Mouse (Mus musculus) ovary, postnatal 10 days (tissue): ENCODE measurements around the gene Fkbp9.
A peak's percentile ranks its signal among the peaks of the same experiment; 100 is the strongest.

Experiments used
- DNase-seq: peaks from one replicate; pipeline ENCODE4 v3.0.0; 2022; ENCODE audit warnings: low spot score

The Fkbp9 gene

GRCm38 (mm10) chr6:56906121-56906846, 74.4 kb downstream of the Fkbp9 start:
- no peak for DNase-seq

- DNase-seq, result no peak
Observed at GRCm38 (mm10) chr6:56907973-56908372, 76.1 kb downstream of the Fkbp9 start.

- no peak for DNase-seq
Observed at GRCm38 (mm10) chr6:56908397-56908796, 76.5 kb downstream of the Fkbp9 start.

GRCm38 (mm10) chr6:56908912-56909311, 77.1 kb downstream of the Fkbp9 start:
- DNase-seq, result no peak

GRCm38 (mm10) chr6:56910910-56911309, 79.1 kb downstream of the Fkbp9 start:
- DNase-seq, result no peak

- no peak for DNase-seq
Observed at GRCm38 (mm10) chr6:56913092-56913858, 81.4 kb downstream of the Fkbp9 start.

- no peak for DNase-seq
Observed at GRCm38 (mm10) chr6:56916279-56916678, 84.4 kb downstream of the Fkbp9 start.

GRCm38 (mm10) chr6:56917578-56918368, 85.9 kb downstream of the Fkbp9 start:
- DNase-seq, result no peak

- DNase-seq, result no peak
Observed at GRCm38 (mm10) chr6:56919330-56920044, 87.6 kb downstream of the Fkbp9 start.

GRCm38 (mm10) chr6:56920222-56921092, 88.6 kb downstream of the Fkbp9 start:
- no peak for DNase-seq

- DNase-seq, result no peak
Observed at GRCm38 (mm10) chr6:56923331-56923725, 91.5 kb downstream of the Fkbp9 start.

- peak; percentile 79 for DNase-seq
Observed at GRCm38 (mm10) chr6:56923726-56924707, 92.2 kb downstream of the Fkbp9 start, which contains the start of the genes Nt5c3 and Vmn1r4. Gene Nt5c3, minus strand, starts transcription at chr6:56923932. Gene Vmn1r4, plus strand, starts transcription at chr6:56924015.
